Mouse (Mus musculus): ENCODE data around the gene Txlna.

Gene Txlna

DNA sequence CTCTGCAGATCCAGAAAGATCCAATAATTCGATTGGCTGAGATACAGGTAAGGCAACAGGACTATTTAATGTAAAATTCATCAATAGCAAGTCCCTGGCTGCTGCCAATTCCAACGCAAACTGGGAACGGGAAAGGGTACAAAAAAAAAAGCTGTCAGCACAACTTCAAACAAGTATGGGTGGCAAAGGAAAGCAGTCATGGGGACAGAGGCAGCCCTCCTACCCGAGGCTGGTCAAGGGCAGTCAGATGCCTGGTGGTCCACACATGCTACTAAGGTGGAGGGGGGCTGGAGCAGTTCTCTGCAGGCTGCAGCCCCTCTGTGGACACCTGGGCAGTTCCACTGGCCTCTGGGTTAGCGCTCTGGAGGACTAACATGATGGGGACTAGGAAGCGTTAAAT is 14.8 kb downstream of the Txlna start:
- ATAC-seq (ENCODE audit: insufficient number of reproducible peaks, low FRiP score, low TSS enrichment), result no peak

DNA sequence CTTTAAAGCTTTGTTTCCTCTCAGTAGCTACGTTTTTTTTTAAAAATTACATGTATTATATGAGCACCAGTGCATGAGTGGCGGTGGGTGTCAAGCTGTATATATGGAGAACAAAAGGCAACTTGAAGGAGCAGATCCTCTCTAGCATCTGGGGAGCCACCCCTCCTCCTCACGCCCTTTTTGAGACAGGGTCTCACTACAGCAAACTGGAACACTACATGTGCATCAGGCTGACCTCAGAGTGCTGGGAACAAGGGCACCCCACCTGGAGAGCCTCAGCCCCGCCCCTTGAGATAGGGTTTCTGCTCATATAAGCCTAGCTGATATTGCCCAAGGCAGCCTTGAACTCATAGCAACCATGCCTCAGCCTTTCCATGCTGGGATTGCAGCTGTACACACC is 15.4 kb downstream of the Txlna start:
- ATAC-seq (ENCODE audit: insufficient number of reproducible peaks, low FRiP score, low TSS enrichment), result no peak

GRCm38 (mm10) chr4:129625029-129625370 is 15.9 kb downstream of the Txlna start:
- peak; percentile 8; the same call in 1 of the 2 replicates for ATAC-seq (ENCODE audit: insufficient number of reproducible peaks, low FRiP score, low TSS enrichment)

GRCm38 (mm10) chr4:129624281-129625028 is 16.4 kb downstream of the Txlna start:
- peak; percentile 87 for ATAC-seq (ENCODE audit: insufficient number of reproducible peaks, low FRiP score, low TSS enrichment)

GRCm38 (mm10) chr4:129623681-129624091 is 17.2 kb downstream of the Txlna start, which contains the start of gene Ccdc28b:
TSS of gene Ccdc28b (minus strand) at chr4:129623947.
- ATAC-seq (ENCODE audit: insufficient number of reproducible peaks, low FRiP score, low TSS enrichment), result no peak

DNA sequence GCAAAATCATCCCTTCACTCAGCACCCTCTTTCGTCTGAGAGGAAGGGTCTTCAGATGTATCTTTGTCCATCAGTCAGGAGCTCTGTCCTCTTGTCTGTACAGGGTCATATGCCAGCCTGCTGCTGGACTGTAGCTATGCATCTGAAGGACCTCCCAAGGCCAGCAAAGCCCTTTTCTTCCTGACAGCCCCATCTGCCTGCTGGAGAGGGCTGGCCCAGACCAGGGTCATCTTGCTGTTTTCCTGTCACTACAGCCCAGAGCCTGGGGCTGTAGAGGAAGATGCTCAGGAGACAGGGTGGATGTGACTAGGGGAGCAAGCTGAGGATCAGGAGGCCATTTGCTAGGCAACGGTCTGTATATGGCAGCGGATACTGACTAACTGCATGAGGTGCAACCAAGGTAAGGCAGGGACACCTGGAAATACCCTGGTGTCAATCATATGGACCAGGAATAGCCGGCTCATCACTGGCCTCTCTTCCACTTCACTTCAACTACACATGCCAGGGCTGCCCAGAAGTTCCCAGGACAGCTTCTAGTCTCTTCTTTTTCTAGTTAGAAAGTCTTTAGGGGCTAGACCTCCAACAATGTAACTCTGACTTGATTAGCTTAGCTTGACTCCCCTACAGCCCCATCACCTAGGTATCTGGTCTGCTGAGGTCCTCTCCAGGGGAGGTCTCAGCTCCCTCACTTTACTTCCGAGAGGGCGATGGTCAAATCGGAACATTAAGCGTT is 17.9 kb downstream of the Txlna start:
- no peak for ATAC-seq (ENCODE audit: insufficient number of reproducible peaks, low FRiP score, low TSS enrichment)

- ATAC-seq (ENCODE audit: insufficient number of reproducible peaks, low FRiP score, low TSS enrichment), result no peak
Observed at GRCm38 (mm10) chr4:129622120-129622802, 18.6 kb downstream of the Txlna start.

DNA sequence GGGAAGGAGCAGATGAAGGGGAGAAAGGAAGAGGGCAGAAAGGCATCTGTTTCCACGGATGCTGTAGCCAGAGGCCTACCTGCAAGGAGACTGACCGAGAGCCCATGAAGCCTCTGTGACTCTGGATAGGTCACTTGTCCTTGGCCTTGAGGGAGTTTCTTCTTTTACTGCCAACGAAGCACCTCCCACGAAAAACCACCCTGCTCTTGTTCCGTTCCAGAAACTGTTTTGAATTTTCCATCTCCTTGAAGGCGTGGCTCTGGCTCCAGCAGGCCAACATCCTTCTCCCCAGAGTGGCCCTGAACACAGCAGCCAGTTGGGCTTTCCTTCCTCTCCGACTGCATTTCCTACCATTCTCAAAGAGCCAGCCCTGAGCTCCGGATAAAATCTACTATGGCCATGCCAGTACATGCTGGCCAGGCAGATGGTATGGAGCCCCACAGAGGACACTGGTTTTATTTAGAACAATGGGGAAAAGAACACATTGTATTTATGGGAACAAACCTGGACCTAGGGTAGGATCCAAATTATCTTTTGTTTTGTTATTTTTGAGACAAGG is 19.5 kb downstream of the Txlna start:
- ATAC-seq (ENCODE audit: insufficient number of reproducible peaks, low FRiP score, low TSS enrichment), result peak; percentile 13; the same call in 1 of the 2 replicates

DNA sequence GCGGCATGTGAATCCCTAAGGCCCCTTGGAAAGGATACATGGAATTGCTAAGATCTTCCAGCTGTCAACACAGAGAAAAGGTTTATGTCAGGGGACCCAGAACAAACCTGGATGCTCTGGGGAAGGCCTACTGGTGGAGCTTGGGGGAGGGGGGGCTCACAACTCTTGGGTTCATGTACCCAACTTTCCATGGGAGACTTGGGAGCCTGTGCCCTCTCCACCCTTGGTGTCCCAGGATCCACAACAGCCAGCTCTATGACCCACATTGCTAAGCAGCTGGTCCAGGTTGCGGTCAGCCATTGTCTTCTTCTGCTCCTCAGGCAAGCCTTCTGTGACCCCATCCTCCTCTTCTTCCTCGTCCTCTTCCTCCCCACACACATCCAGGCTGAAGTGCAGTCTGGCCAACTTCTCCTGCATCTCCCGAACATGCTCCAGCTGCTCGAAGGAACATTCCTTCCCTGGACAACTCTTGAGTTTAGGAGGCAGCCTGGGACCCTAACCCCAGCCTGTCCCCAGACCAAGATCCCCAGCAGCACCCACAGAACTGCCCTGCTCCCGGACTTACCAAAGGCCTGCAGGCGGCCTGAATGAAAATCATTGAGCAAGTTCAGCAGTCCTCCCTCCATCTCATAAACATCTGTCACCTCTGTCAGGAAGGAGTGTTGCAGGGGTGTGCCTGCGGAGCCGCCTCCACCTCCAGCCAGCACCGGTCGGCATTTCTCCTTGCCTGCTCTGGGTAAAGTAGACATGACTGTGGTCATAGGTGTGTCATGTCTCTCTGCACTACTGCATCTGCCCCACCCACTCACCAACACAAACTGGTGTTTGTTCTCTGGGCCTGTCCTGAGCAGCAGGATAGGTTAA is 20.2 kb downstream of the Txlna start:
- no peak for ATAC-seq (ENCODE audit: insufficient number of reproducible peaks, low FRiP score, low TSS enrichment)

GRCm38 (mm10) chr4:129618786-129619691 is 21.8 kb downstream of the Txlna start, which contains the start of gene Iqcc:
TSS of gene Iqcc (minus strand) at chr4:129619099.
- peak; percentile 72 for ATAC-seq (ENCODE audit: insufficient number of reproducible peaks, low FRiP score, low TSS enrichment)

DNA sequence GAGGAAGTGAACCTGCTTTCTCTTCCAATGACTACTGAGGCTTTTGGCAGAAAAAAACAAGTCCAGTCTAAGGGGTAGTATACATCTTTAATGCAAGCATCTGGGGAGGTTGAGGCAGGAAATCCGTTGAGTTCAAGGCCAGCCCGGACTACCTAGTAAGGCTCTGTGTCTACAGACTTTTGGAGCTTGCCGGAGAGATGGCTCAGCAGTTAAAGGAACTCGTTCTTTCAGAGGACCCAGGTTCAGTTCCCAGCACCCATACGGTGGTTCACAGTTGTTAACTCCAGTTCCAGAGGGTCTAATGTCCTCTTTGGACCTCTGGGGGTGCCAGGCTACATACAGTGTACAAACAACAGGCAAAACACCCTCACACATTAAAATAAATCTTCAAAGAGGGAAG is 22.8 kb downstream of the Txlna start:
- no peak for ATAC-seq (ENCODE audit: insufficient number of reproducible peaks, low FRiP score, low TSS enrichment)

DNA sequence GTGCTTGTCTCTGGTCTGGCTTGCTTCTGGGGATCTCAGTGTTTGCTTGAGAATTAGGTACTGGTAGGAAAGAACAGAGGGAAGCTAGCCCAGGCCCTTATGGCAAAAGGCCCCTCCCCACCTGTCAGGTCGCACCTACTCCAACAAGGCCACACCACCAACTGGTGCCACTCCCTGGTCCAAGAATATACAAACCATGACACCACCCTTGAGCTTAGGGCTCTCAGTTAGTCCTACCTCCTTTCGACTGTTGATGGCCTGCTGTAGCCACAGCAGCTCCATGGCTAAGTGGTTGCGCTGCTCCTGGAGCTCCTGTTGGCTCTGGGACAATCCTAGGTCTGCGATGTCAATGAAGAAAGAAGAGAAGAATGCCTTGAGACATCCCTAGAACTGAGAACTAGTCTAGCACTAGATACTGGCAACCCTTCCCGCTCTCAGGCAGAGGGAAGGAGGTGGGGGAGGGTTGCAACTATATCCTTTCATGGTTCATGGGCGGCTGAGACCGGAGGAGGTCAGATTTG is 23.7 kb downstream of the Txlna start:
- no peak for ATAC-seq (ENCODE audit: insufficient number of reproducible peaks, low FRiP score, low TSS enrichment)

- no peak for ATAC-seq (ENCODE audit: insufficient number of reproducible peaks, low FRiP score, low TSS enrichment)
Observed at GRCm38 (mm10) chr4:129616631-129617030, 24.2 kb downstream of the Txlna start.

- ATAC-seq (ENCODE audit: insufficient number of reproducible peaks, low FRiP score, low TSS enrichment), result no peak
Observed at GRCm38 (mm10) chr4:129615801-129616290, 25.0 kb downstream of the Txlna start.

- ATAC-seq (ENCODE audit: insufficient number of reproducible peaks, low FRiP score, low TSS enrichment), result no peak
Observed at GRCm38 (mm10) chr4:129614093-129614492, 26.8 kb downstream of the Txlna start, which contains the start of gene Dcdc2b. TSS of gene Dcdc2b (minus strand) at chr4:129614257.

GRCm38 (mm10) chr4:129610472-129610871 is 30.4 kb downstream of the Txlna start:
- ATAC-seq (ENCODE audit: insufficient number of reproducible peaks, low FRiP score, low TSS enrichment), result no peak

DNA sequence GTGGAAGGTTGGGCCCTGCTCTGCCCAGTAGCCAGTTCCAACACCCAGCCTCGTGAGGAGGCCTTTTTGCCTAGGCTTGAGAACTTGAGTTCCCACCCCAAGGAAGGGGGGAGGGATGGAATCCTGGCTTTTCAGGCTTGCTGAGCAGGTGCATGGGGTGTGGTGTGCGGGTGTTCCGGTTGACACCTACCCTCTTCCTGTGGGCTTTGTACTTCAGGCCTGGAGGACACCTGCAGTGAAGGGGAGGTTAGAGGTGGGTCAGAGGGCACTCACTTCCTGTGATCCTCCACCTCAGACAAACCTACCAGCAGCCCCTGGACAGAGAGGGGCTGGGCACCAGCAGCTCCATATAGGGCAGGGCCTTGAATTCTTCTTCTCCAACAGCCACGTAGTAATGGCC is 30.8 kb downstream of the Txlna start:
- ATAC-seq (ENCODE audit: insufficient number of reproducible peaks, low FRiP score, low TSS enrichment), result no peak

DNA sequence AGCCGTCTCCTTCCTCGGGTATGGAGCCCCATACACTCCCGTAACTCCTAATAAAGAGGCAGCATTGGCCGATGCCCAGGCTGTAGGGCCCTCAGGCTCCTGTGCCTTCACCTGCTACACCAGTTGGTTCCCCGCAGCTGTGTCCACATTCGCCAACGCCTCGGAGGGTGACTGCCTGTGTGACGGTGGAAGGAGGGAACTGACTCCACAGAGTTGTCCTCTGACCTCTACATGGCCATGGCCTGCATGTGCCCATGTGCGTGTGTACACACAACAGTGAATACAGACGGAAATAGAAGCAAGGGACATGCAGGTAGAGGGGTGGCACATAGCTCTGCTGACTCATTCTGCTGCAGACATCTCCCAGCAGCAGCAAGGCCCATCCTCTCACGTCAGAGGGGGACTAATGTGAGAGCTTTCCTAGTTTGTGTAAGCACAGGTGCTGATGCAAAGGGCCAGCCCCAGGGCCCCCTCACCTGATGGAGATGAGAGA is 31.7 kb downstream of the Txlna start:
- ATAC-seq (ENCODE audit: insufficient number of reproducible peaks, low FRiP score, low TSS enrichment), result no peak
